ENCODE assay signal across 23 mouse cellular contexts in the genomic region with DNA sequence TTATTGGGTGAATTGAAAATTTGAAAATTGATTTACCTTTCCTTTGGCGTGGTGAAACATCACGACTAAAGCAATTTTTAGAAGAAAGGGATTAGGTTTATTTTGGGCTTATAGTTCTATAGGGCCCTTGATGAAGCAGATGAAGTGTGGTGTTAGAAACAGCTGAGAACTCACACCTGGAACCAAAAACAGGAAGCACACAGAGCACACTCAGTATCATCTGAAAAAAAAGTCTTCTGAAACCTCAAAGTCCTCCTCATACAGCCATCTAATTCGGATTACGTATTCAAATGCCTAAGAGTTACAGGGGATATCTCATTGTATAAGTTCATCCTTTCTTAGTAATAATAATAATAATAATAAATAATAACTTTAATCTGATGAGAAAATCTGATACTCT. TPM values are rescaled to one million over a fixed set of nuclear protein-coding genes. Genes with fewer than 3 reads are reported as not detected.
DNase-seq lines count a peak whose midpoint lies in the region; TF ChIP-seq lines count a peak whose summit lies in the region.
"Had no signal": no experiment of that assay in that cellular context is flagged by ENCODE, and none has a peak within 500 bp of the region (broad histone marks: within the 10 kb centered on the region; RNA-seq: fewer than 3 reads in every experiment).

No protein-coding gene starts in this region.

- H3K9ac ChIP-seq in CH12.LX (ENCODE audit: insufficient read depth, low read depth) = no peak overlapping the region

- H3K27ac ChIP-seq in CH12.LX (ENCODE audit: insufficient read depth, low read depth) = no peak overlapping the region

- H3K4me1 ChIP-seq in CH12.LX (ENCODE audit: control insufficient read depth in 1 of 2, insufficient read depth in 2 of 2) = peaks cover 0 to 27% of the 10 kb centered on the region in 2 experiments; a peak in 2 of 4 replicates

- dilution Hi-C loops in CH12.LX (cut with MboI; ENCODE audit: extremely low pct_ligation_motif_present, extremely low pct_unique_long_range_greater_than_20kb, low sequenced_read_pairs) = no loop called here

- H3K36me3 ChIP-seq in CH12.LX (replicated peaks in 1 of 2; ENCODE audit: control insufficient read depth in 1 of 2, insufficient read depth in 1 of 2, low read length in 1 of 2) = no peaks in the 10 kb centered on the region
- H3K36me3 ChIP-seq: G1E had no signal

- no peaks in the 10 kb centered on the region for H3K27me3 ChIP-seq in CH12.LX (replicated peaks)

- H3K4me2 ChIP-seq in CH12.LX (ENCODE audit: insufficient read depth, low read depth, poor library complexity, severe bottlenecking) = no peak overlapping the region

- no peaks in the 10 kb centered on the region for H3K79me2 ChIP-seq in CH12.LX (replicated peaks; ENCODE audit: control insufficient read depth, extremely low read depth, insufficient read depth, poor library complexity, severe bottlenecking)

- TF ChIP-seq CTCF in CH12.LX (conservative IDR thresholded peaks at IDR 0.05 in 1 of 2, IDR thresholded peaks at IDR 0.05 in 1 of 2; ENCODE audit: low read depth in 2 of 2, low read length in 2 of 2) = no peak

- peak; percentile 69 for TF ChIP-seq EP300 in CH12.LX (IDR thresholded peaks at IDR 0.05; ENCODE audit: low read length)

- no peak for TF ChIP-seq RAD21 in CH12.LX (IDR thresholded peaks at IDR 0.05; ENCODE audit: low read depth, low read length)

- no peaks in the 10 kb centered on the region for H3K9me3 ChIP-seq in CH12.LX (replicated peaks; ENCODE audit: low read length)

- H3K4me3 ChIP-seq in CH12.LX (replicated peaks in 1 of 3; ENCODE audit: low read depth in 2 of 3, low read length in 2 of 3, poor library complexity in 1 of 3) = no peak overlapping the region

- in situ Hi-C loops in CH12.LX (cut with MboI; ENCODE audit: low pct_ligation_motif_present, low pct_unique_long_range_greater_than_20kb, low sequenced_read_pairs) = no loop called here

- TF ChIP-seq POLR2A in CH12.LX (IDR thresholded peaks at IDR 0.05; ENCODE audit: low read depth, low read length) = no peak

- peak; percentile 45 for DNase-seq in A20 (ENCODE audit: low read depth, low spot score)
- peak; percentile 48 for DNase-seq in CH12.LX (ENCODE audit: extremely low read depth)
- no peak for DNase-seq in spleen, postnatal 36 days (ENCODE audit: low spot score in 2 of 2)
- no peak for DNase-seq in heart, adult 11 months
- DNase-seq: adrenal gland, adult 2 months; adrenal gland, adult 8-10 months; adrenal gland, postnatal 10 days; adrenal gland, postnatal 14 days; adrenal gland, postnatal 25 days; adrenal gland, postnatal 36 days; B cell, adult 2 months; cerebellum, adult 11 months; cerebellum, adult 11-12 months; cerebellum, adult 18-20 months; cerebellum, adult 2 months; cerebellum, adult 8-10 months had no signal

TF ChIP-seq in CH12.LX, 34 proteins besides CTCF, POLR2A, EP300 and RAD21:
- no peak for TF ChIP-seq POLR2AphosphoS2 (IDR thresholded peaks at IDR 0.05; ENCODE audit: low read depth, low read length)
- TF ChIP-seq ZC3H11A (IDR thresholded peaks at IDR 0.05; ENCODE audit: low read depth, low read length) = no peak
- no peak for TF ChIP-seq USF2 (conservative IDR thresholded peaks at IDR 0.05; ENCODE audit: low read depth, low read length)
- TF ChIP-seq ETS1 (conservative IDR thresholded peaks at IDR 0.05; ENCODE audit: low read depth, low read length) = peak; percentile 64
- no peak for TF ChIP-seq USF1 (IDR thresholded peaks at IDR 0.05; ENCODE audit: low read depth, low read length)
- TF ChIP-seq JUN (IDR thresholded peaks at IDR 0.05; ENCODE audit: insufficient read depth, low read depth, low read length) = no peak
- no peak for TF ChIP-seq MAFK (IDR thresholded peaks at IDR 0.05; ENCODE audit: insufficient replicate concordance, low read length)
- no peak for TF ChIP-seq KAT2A (IDR thresholded peaks at IDR 0.05; ENCODE audit: insufficient replicate concordance, low read length)
- no peak for TF ChIP-seq CHD2 (IDR thresholded peaks at IDR 0.05; ENCODE audit: low read length)
- TF ChIP-seq JUND (conservative IDR thresholded peaks at IDR 0.05; ENCODE audit: low read depth, low read length) = no peak; the same call in 1 of the 2 replicates
- TF ChIP-seq NRF1 (IDR thresholded peaks at IDR 0.05; ENCODE audit: low read depth, low read length) = no peak
- TF ChIP-seq ZMIZ1 (IDR thresholded peaks at IDR 0.05; ENCODE audit: low read depth, low read length) = no peak
- 0 out of 2 replicates have a peak, but pooled peaks have one; percentile 8 for TF ChIP-seq SIN3A (IDR thresholded peaks at IDR 0.05; ENCODE audit: low read length)
- no peak for TF ChIP-seq HCFC1 (IDR thresholded peaks at IDR 0.05; ENCODE audit: low read depth, low read length)
- no peak for TF ChIP-seq MYC (IDR thresholded peaks at IDR 0.05; ENCODE audit: low read depth, low read length)
- TF ChIP-seq NELFE (IDR thresholded peaks at IDR 0.05; ENCODE audit: low read depth, low read length) = no peak
- no peak for TF ChIP-seq SMC3 (IDR thresholded peaks at IDR 0.05; ENCODE audit: low read depth, low read length)
- peak; percentile 92 for TF ChIP-seq ZNF384 (IDR thresholded peaks at IDR 0.05; ENCODE audit: low read depth, low read length)
- no peak for TF ChIP-seq PAX5 (IDR thresholded peaks at IDR 0.05; ENCODE audit: low read length)
- peak; percentile 40; the same call in 1 of the 2 replicates for TF ChIP-seq IRF4 (IDR thresholded peaks at IDR 0.05; ENCODE audit: low read depth, low read length)
- TF ChIP-seq BHLHE40 (IDR thresholded peaks at IDR 0.05; ENCODE audit: low read depth, low read length) = peak; percentile 66
- no peak for TF ChIP-seq GABPA (IDR thresholded peaks at IDR 0.05; ENCODE audit: insufficient replicate concordance, low read depth, low read length)
- no peak for TF ChIP-seq ZKSCAN1 (IDR thresholded peaks at IDR 0.05; ENCODE audit: borderline replicate concordance, low read depth, low read length)
- TF ChIP-seq UBTF (IDR thresholded peaks at IDR 0.05; ENCODE audit: low read depth, low read length) = no peak
- TF ChIP-seq RCOR1 (conservative IDR thresholded peaks at IDR 0.05; ENCODE audit: low read depth, low read length) = 0 out of 2 replicates have a peak, but pooled peaks have one; percentile 7
- no peak for TF ChIP-seq E2F4 (IDR thresholded peaks at IDR 0.05; ENCODE audit: insufficient replicate concordance, low read depth, low read length)
- TF ChIP-seq MAX (IDR thresholded peaks at IDR 0.05; ENCODE audit: low read length) = no peak
- peak; percentile 25; the same call in 1 of the 2 replicates for TF ChIP-seq ELF1 (IDR thresholded peaks at IDR 0.05; ENCODE audit: low read depth, low read length)
- TF ChIP-seq TCF12 (IDR thresholded peaks at IDR 0.05; ENCODE audit: low read depth, low read length) = peak; percentile 57; the same call in 1 of the 2 replicates
- TF ChIP-seq TBP (conservative IDR thresholded peaks at IDR 0.05; ENCODE audit: low read depth, low read length) = no peak

RNA-seq across cellular contexts. Expression of gene Plppr5, which starts 24.1 kb away (rescaled TPM):
- not detected in 2 replicates for total RNA-seq in CH12.LX (2012; rRNA removed)
- not detected in 2 replicates for total RNA-seq in CH12.LX (2014; rRNA removed)
- polyA plus RNA-seq in CH12.LX (2012; ENCODE audit: insufficient read length, low read depth) = not detected in 2 replicates
- total RNA-seq: ES-E14, MEL had no signal
- polyA plus RNA-seq: activated CD4-positive, CD25-positive, alpha-beta regulatory T cell, adult 4 months; C2C12; CD4-positive, CD25-positive, alpha-beta regulatory T cell, adult 4 months; G1E; Patski had no signal

Comparison
In these comparisons a context has a peak if more than half of its experiments do, and no peak if none do; other contexts are left out.
1. DNase-seq: peak in A20 (single experiment) and CH12.LX (single experiment); none in spleen, postnatal 36 days (0 of 2) and heart, adult 11 months (single experiment).